Mouse (Mus musculus): ENCODE data around the gene Ggta1. TPM values are rescaled to one million over a fixed set of nuclear protein-coding genes. Genes with fewer than 3 reads are reported as not detected.
"Not testable (repeated sequence)": the region's sequence is repeated elsewhere in the genome, so short reads cannot be mapped to it uniquely, and the experiment has no call there.

Gene Ggta1
- polyA plus RNA-seq, 1 experiment from 2014 or later: 6.2 TPM

DNA sequence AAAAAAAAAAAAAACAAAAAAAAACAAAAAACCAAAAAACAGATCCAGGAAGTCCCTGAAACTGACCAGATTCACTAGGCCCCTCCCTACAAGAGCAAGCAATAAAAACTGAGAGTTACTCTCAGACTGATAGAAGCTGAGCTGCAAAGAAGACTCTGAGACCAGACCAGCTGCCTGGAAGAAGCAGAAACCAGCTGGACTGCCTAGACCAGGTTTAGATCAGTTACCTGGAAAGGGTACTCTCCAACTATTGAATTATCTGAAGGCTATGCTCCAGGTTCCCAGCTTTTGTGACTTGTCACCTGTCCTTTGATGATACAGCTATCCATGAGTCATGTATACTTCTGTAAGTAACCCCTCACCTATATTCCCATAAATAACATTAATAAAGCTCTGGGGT, 3.7 kb downstream of the Ggta1 start:
- Histone ChIP-seq H3K36me3 (replicated peaks; ENCODE audit: insufficient read depth, low read length) (no peaks in the 10 kb centered on the region), H3K27ac (ENCODE audit: low read depth) (no peak overlapping the region), H3K4me2 (ENCODE audit: low read depth, low read length) (peak overlapping the region; percentile 82), H3K9me3 (ENCODE audit: low read length) (peaks cover 4% of the 10 kb centered on the region; the same call in 1 of the 2 replicates), H3K4me3 (ENCODE audit: low read depth, low read length) (no peak overlapping the region), H3K4me1 (ENCODE audit: insufficient read depth) (peaks cover 30% of the 10 kb centered on the region), H3K9ac (replicated peaks) (no peak overlapping the region), H3K27me3 (ENCODE audit: insufficient read depth, low read length) (no peaks in the 10 kb centered on the region)
- ATAC-seq (no peak), DNase-seq (no peak)
- no peak for TF ChIP-seq EP300 (IDR thresholded peaks at IDR 0.05; ENCODE audit: low read depth)
- TF ChIP-seq CTCF (IDR thresholded peaks at IDR 0.05; ENCODE audit: low read depth): no peak

DNA sequence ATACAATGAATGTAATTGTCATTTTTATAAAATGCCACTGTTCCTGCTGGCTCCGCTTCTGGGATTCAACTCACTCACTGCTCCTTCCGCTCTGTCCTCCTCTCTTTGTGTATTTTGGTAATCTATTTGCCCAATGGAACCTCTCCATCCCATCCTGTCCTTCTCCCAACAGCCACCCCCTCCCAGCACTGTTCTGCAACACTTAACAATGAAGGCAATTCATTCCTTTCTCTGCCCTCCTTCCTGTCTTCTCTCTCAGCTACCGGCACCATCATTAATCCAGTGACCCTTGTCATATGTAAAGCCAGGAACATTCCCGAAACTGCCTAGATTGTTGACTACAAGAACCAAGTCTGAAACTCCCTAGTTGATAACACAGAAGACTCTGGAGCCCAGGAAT, 4.6 kb downstream of the Ggta1 start:
- peaks cover 22% of the 10 kb centered on the region for H3K4me1 ChIP-seq (ENCODE audit: insufficient read depth)

DNA sequence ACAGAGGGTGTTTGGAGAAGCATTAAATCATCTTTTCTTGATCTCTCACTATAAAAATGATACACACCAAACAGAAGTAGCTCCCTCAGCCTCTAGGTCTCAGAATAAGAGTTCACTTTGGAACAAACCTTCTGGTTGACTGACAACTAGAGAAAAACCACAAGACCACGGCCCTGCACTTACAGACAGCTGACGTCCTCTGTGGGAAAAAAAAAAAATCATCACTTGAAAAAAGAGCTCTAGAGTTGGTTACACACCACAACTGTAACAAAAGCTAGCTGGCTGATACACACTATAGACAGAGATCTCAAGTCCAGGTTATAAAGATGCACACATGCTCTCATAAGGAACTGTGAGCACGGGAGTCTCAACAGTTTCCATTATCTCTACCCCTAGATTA, 9.3 kb downstream of the Ggta1 start:
- Histone ChIP-seq H3K9ac (replicated peaks) (no peak overlapping the region), H3K4me2 (ENCODE audit: low read depth, low read length) (no peak overlapping the region), H3K4me1 (ENCODE audit: insufficient read depth) (peaks cover 35% of the 10 kb centered on the region), H3K9me3 (ENCODE audit: low read length) (no peaks in the 10 kb centered on the region), H3K27ac (ENCODE audit: low read depth) (no peak overlapping the region), H3K4me3 (ENCODE audit: low read depth, low read length) (no peak overlapping the region), H3K36me3 (replicated peaks; ENCODE audit: insufficient read depth, low read length) (no peaks in the 10 kb centered on the region), H3K27me3 (ENCODE audit: insufficient read depth, low read length) (no peaks in the 10 kb centered on the region)
- WGBS (ENCODE audit: insufficient replicate concordance): 41% methylated on average over 3 of the region's 3 CpGs
- TF ChIP-seq CTCF (IDR thresholded peaks at IDR 0.05; ENCODE audit: low read depth): no peak
- no peak for TF ChIP-seq EP300 (IDR thresholded peaks at IDR 0.05; ENCODE audit: low read depth)
- ATAC-seq: no peak
- no peak for DNase-seq

More for the DNA sequence above, 4.6 kb downstream of the Ggta1 start:
- WGBS (ENCODE audit: insufficient replicate concordance): 85% methylated on average over 4 of the region's 4 CpGs
- Histone ChIP-seq H3K4me2 (ENCODE audit: low read depth, low read length) (no peak overlapping the region), H3K9me3 (ENCODE audit: low read length) (peaks cover 4% of the 10 kb centered on the region; the same call in 1 of the 2 replicates), H3K4me3 (ENCODE audit: low read depth, low read length) (no peak overlapping the region), H3K27ac (ENCODE audit: low read depth) (no peak overlapping the region), H3K9ac (replicated peaks) (no peak overlapping the region), H3K27me3 (ENCODE audit: insufficient read depth, low read length) (no peaks in the 10 kb centered on the region), H3K36me3 (replicated peaks; ENCODE audit: insufficient read depth, low read length) (no peaks in the 10 kb centered on the region)
- ATAC-seq (no peak), DNase-seq (no peak)
- TF ChIP-seq CTCF (IDR thresholded peaks at IDR 0.05; ENCODE audit: low read depth) (no peak), EP300 (IDR thresholded peaks at IDR 0.05; ENCODE audit: low read depth) (no peak)

DNA sequence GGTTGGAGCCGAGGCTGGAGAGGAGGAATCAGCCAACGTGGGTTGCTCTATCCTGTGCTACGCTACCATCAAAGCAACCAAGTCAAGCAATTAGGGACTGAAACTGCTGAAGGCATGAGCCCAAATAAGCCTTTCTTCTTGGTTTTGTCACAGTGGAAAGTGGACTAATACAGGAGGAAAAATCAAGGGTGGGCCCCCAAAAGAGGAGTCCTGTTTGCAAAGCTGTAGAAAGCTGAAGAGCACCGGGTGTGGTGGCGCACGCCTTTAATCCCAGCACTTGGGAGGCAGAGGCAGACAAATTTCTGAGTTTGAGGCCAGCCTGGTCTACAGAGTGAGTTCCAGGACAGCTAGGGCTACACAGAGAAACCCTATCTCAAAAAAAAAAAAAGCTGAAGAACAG, 10.3 kb downstream of the Ggta1 start:
- not testable (repeated sequence) for H3K4me2 ChIP-seq (ENCODE audit: low read depth, low read length)

DNA sequence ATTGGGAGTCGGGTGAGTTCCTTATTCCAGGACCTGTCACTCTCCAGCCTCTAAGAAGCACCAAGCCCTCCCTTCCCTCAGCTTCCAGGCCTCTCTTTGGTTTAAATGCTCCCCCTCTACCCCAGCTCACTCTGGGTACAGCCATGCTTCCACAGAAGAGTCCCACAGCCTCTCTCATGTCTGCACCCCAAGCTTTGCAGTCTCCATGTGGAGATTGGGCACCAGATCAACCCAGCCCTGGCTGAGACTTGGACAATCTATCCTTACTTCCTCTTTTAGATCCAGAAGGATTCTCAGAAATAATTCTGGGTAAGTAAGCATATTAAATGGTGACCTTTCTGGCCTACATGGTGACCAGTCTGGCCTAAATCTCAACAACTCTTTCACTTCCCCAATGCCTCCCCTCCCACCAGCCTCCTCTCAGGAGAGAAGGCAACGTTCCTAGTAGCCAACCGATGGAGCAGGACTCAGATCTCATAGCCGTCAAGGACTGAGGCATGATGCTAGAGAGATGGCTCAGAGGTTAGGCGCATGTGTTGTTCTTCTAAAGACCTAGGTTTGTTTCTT, 11.5 kb downstream of the Ggta1 start:
- ATAC-seq: no peak
- peaks cover 51% of the 10 kb centered on the region for H3K4me1 ChIP-seq (ENCODE audit: insufficient read depth)
- no peak overlapping the region for H3K9ac ChIP-seq (replicated peaks)
- no peak for DNase-seq
- H3K36me3 ChIP-seq (replicated peaks; ENCODE audit: insufficient read depth, low read length): 0 out of 2 replicates have a peak, but pooled peaks cover under 1% of the 10 kb centered on the region
- TF ChIP-seq CTCF (IDR thresholded peaks at IDR 0.05; ENCODE audit: low read depth) (no peak), EP300 (IDR thresholded peaks at IDR 0.05; ENCODE audit: low read depth) (no peak)
- no peak overlapping the region for H3K4me3 ChIP-seq (ENCODE audit: low read depth, low read length)
- WGBS (ENCODE audit: insufficient replicate concordance): 66% methylated on average over 5 of the region's 5 CpGs
- no peaks in the 10 kb centered on the region for H3K27me3 ChIP-seq (ENCODE audit: insufficient read depth, low read length)
- H3K27ac ChIP-seq (ENCODE audit: low read depth): no peak overlapping the region
- H3K4me2 ChIP-seq (ENCODE audit: low read depth, low read length): peak overlapping the region; percentile 11; the same call in 1 of the 2 replicates
- H3K9me3 ChIP-seq (ENCODE audit: low read length): no peaks in the 10 kb centered on the region

More for the DNA sequence above, 10.3 kb downstream of the Ggta1 start:
- 85% methylated on average over 6 of the region's 6 CpGs for WGBS (ENCODE audit: insufficient replicate concordance)
- Histone ChIP-seq H3K27ac (ENCODE audit: low read depth) (0 out of 2 replicates have a peak overlapping the region, but pooled peaks have one; percentile 2), H3K4me1 (ENCODE audit: insufficient read depth) (peaks cover 42% of the 10 kb centered on the region)
- H3K27me3 ChIP-seq (ENCODE audit: insufficient read depth, low read length); ATAC-seq; DNase-seq; H3K9me3 ChIP-seq (ENCODE audit: low read length); H3K9ac ChIP-seq (replicated peaks); H3K4me3 ChIP-seq (ENCODE audit: low read depth, low read length); H3K36me3 ChIP-seq (replicated peaks; ENCODE audit: insufficient read depth, low read length): not testable (repeated sequence)

GRCm38 (mm10) chr2:35450856-35451255, 12.2 kb downstream of the Ggta1 start:
- Histone ChIP-seq H3K9me3 (ENCODE audit: low read length) (no peaks in the 10 kb centered on the region), H3K36me3 (replicated peaks; ENCODE audit: insufficient read depth, low read length) (0 out of 2 replicates have a peak, but pooled peaks cover 5% of the 10 kb centered on the region), H3K27me3 (ENCODE audit: insufficient read depth, low read length) (no peaks in the 10 kb centered on the region), H3K4me1 (ENCODE audit: insufficient read depth) (peaks cover 58% of the 10 kb centered on the region), H3K4me3 (ENCODE audit: low read depth, low read length) (no peak overlapping the region), H3K9ac (replicated peaks) (no peak overlapping the region), H3K27ac (ENCODE audit: low read depth) (no peak overlapping the region), H3K4me2 (ENCODE audit: low read depth, low read length) (peak overlapping the region; percentile 11; the same call in 1 of the 2 replicates)
- no peak for TF ChIP-seq EP300 (IDR thresholded peaks at IDR 0.05; ENCODE audit: low read depth)
- no peak for TF ChIP-seq CTCF (IDR thresholded peaks at IDR 0.05; ENCODE audit: low read depth)
- no peak for DNase-seq
- peak; percentile 37 for ATAC-seq
- WGBS (ENCODE audit: insufficient replicate concordance): 57% methylated on average over 4 of the region's 4 CpGs

Data from liver, postnatal 0 days (tissue).